Mouse (Mus musculus): Measurements from ENCODE around the gene D17Wsu92e. TPM values are rescaled to one million over a fixed set of nuclear protein-coding genes. Genes with fewer than 3 reads are reported as not detected.

Gene D17Wsu92e
- total RNA-seq, 1 experiment: 68.4 TPM

GRCm38 (mm10) chr17:27826908-27827383 lies 6.5 kb upstream of the D17Wsu92e start:
- Histone ChIP-seq H3K9ac (ENCODE audit: insufficient read depth, low read depth, low read length, poor library complexity, severe bottlenecking) (peak overlapping the region; percentile 69; the same call in 1 of the 2 replicates), H3K4me1 (ENCODE audit: control insufficient read depth in 2 of 2, insufficient read depth in 2 of 2, low read length in 2 of 2, poor library complexity in 1 of 2) (peaks cover 8 to 14% of the 10 kb centered on the region in 2 experiments), H3K36me3 (ENCODE audit: control insufficient read depth, insufficient read depth, low read length, poor library complexity, severe bottlenecking) (no peaks in the 10 kb centered on the region), H3K9me3 (ENCODE audit: control insufficient read depth, insufficient read depth, low read depth, low read length) (no peaks in the 10 kb centered on the region), H3K27ac (ENCODE audit: insufficient read depth, low read depth, low read length, poor library complexity, severe bottlenecking) (peak overlapping the region; percentile 78; the same call in 1 of the 2 replicates), H3K4me3 (ENCODE audit: insufficient read depth in 1 of 2, low read depth in 1 of 2, low read length in 2 of 2, poor library complexity in 1 of 2, severe bottlenecking in 1 of 2) (peak overlapping the region; percentile 35 to 64; a peak in 3 of 4 replicates)
- DNase-seq (ENCODE audit: low read depth, low spot score): no peak
- in situ Hi-C loops (cut with MboI; ENCODE audit: low sequenced_read_pairs in 2 of 2, unreplicated experiment in 2 of 2): no loop called here
- no peak for TF ChIP-seq ZNF384 (IDR thresholded peaks at IDR 0.05; ENCODE audit: low read depth, low read length)
- no peak for TF ChIP-seq ZC3H11A (IDR thresholded peaks at IDR 0.05; ENCODE audit: borderline replicate concordance, low read depth, low read length)
- TF ChIP-seq CHD2 (IDR thresholded peaks at IDR 0.05; ENCODE audit: low read depth, low read length): no peak
- no peak for TF ChIP-seq HCFC1 (IDR thresholded peaks at IDR 0.05; ENCODE audit: borderline replicate concordance, insufficient read depth, low read length)
- TF ChIP-seq MAFK (IDR thresholded peaks at IDR 0.05; ENCODE audit: insufficient read depth, low read depth, low read length): no peak

- H3K4me3 ChIP-seq (ENCODE audit: insufficient read depth in 1 of 2, low read depth in 1 of 2, low read length in 2 of 2, poor library complexity in 1 of 2, severe bottlenecking in 1 of 2): peak overlapping the region; percentile 20 to 28; a peak in 3 of 4 replicates
- H3K9ac ChIP-seq (ENCODE audit: insufficient read depth, low read depth, low read length, poor library complexity, severe bottlenecking): peak overlapping the region; percentile 14; the same call in 1 of the 2 replicates
- no peaks in the 10 kb centered on the region for H3K36me3 ChIP-seq (ENCODE audit: control insufficient read depth, insufficient read depth, low read length, poor library complexity, severe bottlenecking)
- no peak for DNase-seq (ENCODE audit: low read depth, low spot score)
- in situ Hi-C loops (cut with MboI; ENCODE audit: low sequenced_read_pairs in 2 of 2, unreplicated experiment in 2 of 2): no loop called here
- H3K27ac ChIP-seq (ENCODE audit: insufficient read depth, low read depth, low read length, poor library complexity, severe bottlenecking): peak overlapping the region; percentile 51; the same call in 1 of the 2 replicates
- H3K9me3 ChIP-seq (ENCODE audit: control insufficient read depth, insufficient read depth, low read depth, low read length): no peaks in the 10 kb centered on the region
- H3K4me1 ChIP-seq (ENCODE audit: control insufficient read depth in 2 of 2, insufficient read depth in 2 of 2, low read length in 2 of 2, poor library complexity in 1 of 2): peaks cover 8 to 21% of the 10 kb centered on the region in 2 experiments
- no peak for TF ChIP-seq ZC3H11A (IDR thresholded peaks at IDR 0.05; ENCODE audit: borderline replicate concordance, low read depth, low read length)
- no peak for TF ChIP-seq ZNF384 (IDR thresholded peaks at IDR 0.05; ENCODE audit: low read depth, low read length)
- no peak for TF ChIP-seq HCFC1 (IDR thresholded peaks at IDR 0.05; ENCODE audit: borderline replicate concordance, insufficient read depth, low read length)
- TF ChIP-seq CHD2 (IDR thresholded peaks at IDR 0.05; ENCODE audit: low read depth, low read length): no peak
- TF ChIP-seq MAFK (IDR thresholded peaks at IDR 0.05; ENCODE audit: insufficient read depth, low read depth, low read length): no peak
These were observed 5.8 kb upstream of the D17Wsu92e start for GRCm38 (mm10) chr17:27825984-27826905.

- Histone ChIP-seq H3K4me1 (ENCODE audit: control insufficient read depth in 2 of 2, insufficient read depth in 2 of 2, low read length in 2 of 2, poor library complexity in 1 of 2) (peaks cover 8 to 22% of the 10 kb centered on the region in 2 experiments), H3K27ac (ENCODE audit: insufficient read depth, low read depth, low read length, poor library complexity, severe bottlenecking) (peak overlapping the region; percentile 66; the same call in 1 of the 2 replicates), H3K9ac (ENCODE audit: insufficient read depth, low read depth, low read length, poor library complexity, severe bottlenecking) (no peak overlapping the region; the same call in 1 of the 2 replicates), H3K4me3 (ENCODE audit: insufficient read depth in 1 of 2, low read depth in 1 of 2, low read length in 2 of 2, poor library complexity in 1 of 2, severe bottlenecking in 1 of 2) (no peak overlapping the region; a peak in 1 of 4 replicates), H3K9me3 (ENCODE audit: control insufficient read depth, insufficient read depth, low read depth, low read length) (no peaks in the 10 kb centered on the region), H3K36me3 (ENCODE audit: control insufficient read depth, insufficient read depth, low read length, poor library complexity, severe bottlenecking) (no peaks in the 10 kb centered on the region)
- in situ Hi-C loops (cut with MboI; ENCODE audit: low sequenced_read_pairs in 2 of 2, unreplicated experiment in 2 of 2): no loop called here
- TF ChIP-seq ZNF384 (IDR thresholded peaks at IDR 0.05; ENCODE audit: low read depth, low read length): no peak
- DNase-seq (ENCODE audit: low read depth, low spot score): no peak
These were observed 5.1 kb upstream of the D17Wsu92e start for GRCm38 (mm10) chr17:27825539-27825938.

GRCm38 (mm10) chr17:27824941-27825340 lies 4.5 kb upstream of the D17Wsu92e start:
- H3K4me3 ChIP-seq (ENCODE audit: insufficient read depth in 1 of 2, low read depth in 1 of 2, low read length in 2 of 2, poor library complexity in 1 of 2, severe bottlenecking in 1 of 2): no peak overlapping the region
- H3K9ac ChIP-seq (ENCODE audit: insufficient read depth, low read depth, low read length, poor library complexity, severe bottlenecking): no peak overlapping the region
- no peaks in the 10 kb centered on the region for H3K9me3 ChIP-seq (ENCODE audit: control insufficient read depth, insufficient read depth, low read depth, low read length)
- in situ Hi-C loops (cut with MboI; ENCODE audit: low sequenced_read_pairs in 2 of 2, unreplicated experiment in 2 of 2): no loop called here
- peaks cover 8 to 22% of the 10 kb centered on the region in 2 experiments for H3K4me1 ChIP-seq (ENCODE audit: control insufficient read depth in 2 of 2, insufficient read depth in 2 of 2, low read length in 2 of 2, poor library complexity in 1 of 2)
- TF ChIP-seq HCFC1 (IDR thresholded peaks at IDR 0.05; ENCODE audit: borderline replicate concordance, insufficient read depth, low read length) (no peak), ZC3H11A (IDR thresholded peaks at IDR 0.05; ENCODE audit: borderline replicate concordance, low read depth, low read length) (no peak), CHD2 (IDR thresholded peaks at IDR 0.05; ENCODE audit: low read depth, low read length) (no peak), ZNF384 (IDR thresholded peaks at IDR 0.05; ENCODE audit: low read depth, low read length) (no peak), MAFK (IDR thresholded peaks at IDR 0.05; ENCODE audit: insufficient read depth, low read depth, low read length) (no peak)
- no peak for DNase-seq (ENCODE audit: low read depth, low spot score)
- no peaks in the 10 kb centered on the region for H3K36me3 ChIP-seq (ENCODE audit: control insufficient read depth, insufficient read depth, low read length, poor library complexity, severe bottlenecking)
- H3K27ac ChIP-seq (ENCODE audit: insufficient read depth, low read depth, low read length, poor library complexity, severe bottlenecking): peak overlapping the region; percentile 66; the same call in 1 of the 2 replicates

All from ES-E14 (cell line).